Mouse (Mus musculus) kidney, embryonic 14.5 days (tissue): ENCODE measurements around the gene Acaca. TPM values are rescaled to one million over a fixed set of nuclear protein-coding genes. Genes with fewer than 3 reads are reported as not detected.

Experiments used
- ATAC-seq: fragments of 200-750 bp; cut with Nextera tagmentation; 2 replicates; pipeline ENCODE4 v1.8.0; 2017; ENCODE audit warnings: moderate number of reproducible peaks, mild to moderate bottlenecking, moderate TSS enrichment, moderate library complexity; ENCODE audit not compliant: low FRiP score, low TSS enrichment
- H3K27ac ChIP-seq: fragments of 300-500 bp; sonication (generic); 2 replicates; pipeline ENCODE4 v1.5.1; 2014; ENCODE audit warnings: low read depth, mild to moderate bottlenecking, low read length, moderate library complexity, mixed read lengths
- H3K27me3 ChIP-seq: fragments of 300-500 bp; sonication (generic); 2 replicates; pipeline ENCODE4 v1.6.1; 2014; ENCODE audit warnings: mild to moderate bottlenecking, low read length; ENCODE audit not compliant: control insufficient read depth, insufficient read depth
- H3K36me3 ChIP-seq: fragments of 300-500 bp; sonication (generic); 2 replicates; pipeline ENCODE4 v1.6.1; 2014; ENCODE audit warnings: low read length, mixed read lengths; ENCODE audit not compliant: control insufficient read depth, insufficient read depth
- H3K4me1 ChIP-seq: fragments of 300-500 bp; sonication (generic); 2 replicates; pipeline ENCODE4 v1.6.1; 2014; ENCODE audit warnings: low read length, mixed read lengths; ENCODE audit not compliant: control insufficient read depth, insufficient read depth
- H3K4me2 ChIP-seq: fragments of 300-500 bp; sonication (generic); replicated peaks from 2 replicates; pipeline ENCODE4 v1.6.1; 2014; ENCODE audit warnings: low read depth, mild to moderate bottlenecking, low read length
- H3K4me3 ChIP-seq: fragments of 300-500 bp; sonication (generic); 2 replicates; pipeline ENCODE4 v1.5.1; 2014; ENCODE audit warnings: mild to moderate bottlenecking, low read length
- H3K9ac ChIP-seq: fragments of 300-500 bp; sonication (generic); 2 replicates; pipeline ENCODE4 v1.6.1; 2014; ENCODE audit warnings: low read depth, mild to moderate bottlenecking, low read length, moderate library complexity
- H3K9me3 ChIP-seq: fragments of 300-500 bp; sonication (generic); 2 replicates; pipeline ENCODE4 v1.6.1; 2016; ENCODE audit warnings: low read length; ENCODE audit not compliant: control insufficient read depth
- WGBS: fragments of 180-500 bp; shearing (Covaris S2); extraction: QIAGEN DNeasy Blood & Tissue Kit; methylation state at CpG from one replicate; pipeline ENCODE4 v1.1.7; 2014; 5-methylcytosine and 5-hydroxymethylcytosine counted together
- polyA plus RNA-seq: library from polyadenylated mRNA; unstranded; fragments of >200 nt; fragmentation: Nextera tagmentation; extraction: Ambion mirVana; gene quantifications from 2 replicates; pipeline ENCODE4 v1.2.1, GENCODE M21; 2014

Acaca gene
- polyA plus RNA-seq, 1 experiment from 2014 or later: 18.1 TPM

GRCm38 (mm10) chr11:84348843-84349825 lies 219.7 kb downstream of the Acaca start:
- no peak for ATAC-seq
- Histone ChIP-seq H3K9ac (no peak overlapping the region), H3K4me1 (no peaks in the 10 kb centered on the region), H3K4me3 (no peak overlapping the region), H3K4me2 (no peak overlapping the region), H3K27ac (no peak overlapping the region), H3K9me3 (no peaks in the 10 kb centered on the region), H3K27me3 (no peaks in the 10 kb centered on the region), H3K36me3 (no peaks in the 10 kb centered on the region)
- 78% methylated on average over 16 of the region's 16 CpGs for WGBS

- WGBS: 90% methylated on average over 1 of the region's 1 CpGs
- ATAC-seq: no peak
- H3K4me1 ChIP-seq: no peaks in the 10 kb centered on the region
Measured at GRCm38 (mm10) chr11:84351150-84351549, 221.7 kb downstream of the Acaca start.

GRCm38 (mm10) chr11:84353058-84353726 lies 223.7 kb downstream of the Acaca start:
- Histone ChIP-seq H3K9ac (no peak overlapping the region), H3K27me3 (no peaks in the 10 kb centered on the region), H3K4me3 (no peak overlapping the region), H3K4me1 (no peaks in the 10 kb centered on the region), H3K9me3 (no peaks in the 10 kb centered on the region), H3K27ac (no peak overlapping the region), H3K36me3 (no peaks in the 10 kb centered on the region), H3K4me2 (no peak overlapping the region)
- no peak for ATAC-seq
- WGBS: 86% methylated on average over 7 of the region's 7 CpGs

More at GRCm38 (mm10) chr11:84351150-84351549, 221.7 kb downstream of the Acaca start:
- no peaks in the 10 kb centered on the region for H3K27me3 ChIP-seq
- H3K27ac ChIP-seq: no peak overlapping the region
- H3K9me3 ChIP-seq: no peaks in the 10 kb centered on the region
- no peak overlapping the region for H3K4me3 ChIP-seq
- no peak overlapping the region for H3K4me2 ChIP-seq
- no peaks in the 10 kb centered on the region for H3K36me3 ChIP-seq
- no peak overlapping the region for H3K9ac ChIP-seq

GRCm38 (mm10) chr11:84357304-84357703 lies 227.8 kb downstream of the Acaca start:
- no peaks in the 10 kb centered on the region for H3K36me3 ChIP-seq
- H3K4me3 ChIP-seq: no peak overlapping the region
- no peak overlapping the region for H3K27ac ChIP-seq
- 84% methylated on average over 3 of the region's 3 CpGs for whole genome bisulfite sequencing
- ATAC-seq: no peak
- H3K9ac ChIP-seq: no peak overlapping the region
- H3K4me2 ChIP-seq: no peak overlapping the region
- no peaks in the 10 kb centered on the region for H3K27me3 ChIP-seq
- H3K9me3 ChIP-seq: no peaks in the 10 kb centered on the region
- peaks cover 6% of the 10 kb centered on the region; the same call in 1 of the 2 replicates for H3K4me1 ChIP-seq

- H3K4me2 ChIP-seq: no peak overlapping the region
- 73% methylated on average over 2 of the region's 2 CpGs for WGBS
- H3K36me3 ChIP-seq: no peaks in the 10 kb centered on the region
- no peak for ATAC-seq
- H3K4me1 ChIP-seq: peaks cover 8% of the 10 kb centered on the region; the same call in 1 of the 2 replicates
- H3K4me3 ChIP-seq: no peak overlapping the region
- H3K27ac ChIP-seq: no peak overlapping the region
- no peaks in the 10 kb centered on the region for H3K27me3 ChIP-seq
- no peaks in the 10 kb centered on the region for H3K9me3 ChIP-seq
- no peak overlapping the region for H3K9ac ChIP-seq
Measured at GRCm38 (mm10) chr11:84357771-84358170, 228.3 kb downstream of the Acaca start.

- Histone ChIP-seq H3K4me2 (no peak overlapping the region), H3K4me3 (no peak overlapping the region), H3K9ac (no peak overlapping the region), H3K9me3 (no peaks in the 10 kb centered on the region), H3K27me3 (no peaks in the 10 kb centered on the region), H3K27ac (no peak overlapping the region), H3K4me1 (peaks cover 8% of the 10 kb centered on the region; the same call in 1 of the 2 replicates), H3K36me3 (peaks cover 7% of the 10 kb centered on the region; the same call in 1 of the 2 replicates)
- no peak for ATAC-seq
- 34% methylated on average over 5 of the region's 5 CpGs for whole genome bisulfite sequencing
Measured at GRCm38 (mm10) chr11:84361551-84361950, 232.1 kb downstream of the Acaca start.

- peaks cover 8% of the 10 kb centered on the region; the same call in 1 of the 2 replicates for H3K4me1 ChIP-seq
- ATAC-seq: no peak
- no peak overlapping the region for H3K9ac ChIP-seq
- no peak overlapping the region for H3K4me3 ChIP-seq
- 36% methylated on average over 6 of the region's 6 CpGs for WGBS
- peaks cover 7% of the 10 kb centered on the region; the same call in 1 of the 2 replicates for H3K36me3 ChIP-seq
- H3K9me3 ChIP-seq: no peaks in the 10 kb centered on the region
- no peak overlapping the region for H3K4me2 ChIP-seq
- no peaks in the 10 kb centered on the region for H3K27me3 ChIP-seq
- H3K27ac ChIP-seq: 0 out of 2 replicates have a peak overlapping the region, but pooled peaks have one; percentile 43
Measured at GRCm38 (mm10) chr11:84362633-84363243, 233.3 kb downstream of the Acaca start.

GRCm38 (mm10) chr11:84365313-84365712 lies 235.8 kb downstream of the Acaca start:
- H3K9ac ChIP-seq: no peak overlapping the region
- no peak overlapping the region for H3K4me2 ChIP-seq
- no peak overlapping the region for H3K27ac ChIP-seq
- no peaks in the 10 kb centered on the region for H3K9me3 ChIP-seq
- no peak for ATAC-seq
- no peak overlapping the region for H3K4me3 ChIP-seq
- 86% methylated on average over 1 of the region's 1 CpGs for WGBS
- no peaks in the 10 kb centered on the region for H3K27me3 ChIP-seq
- peaks cover 8% of the 10 kb centered on the region; the same call in 1 of the 2 replicates for H3K4me1 ChIP-seq
- H3K36me3 ChIP-seq: peaks cover 7% of the 10 kb centered on the region; the same call in 1 of the 2 replicates
